Mouse (Mus musculus) hindbrain, postnatal 0 days (tissue): ENCODE measurements around the gene Nip7. TPM values are rescaled to one million over a fixed set of nuclear protein-coding genes. Genes with fewer than 3 reads are reported as not detected.
"Not testable (repeated sequence)": the region's sequence is repeated elsewhere in the genome, so short reads cannot be mapped to it uniquely, and the experiment has no call there.

Experiments
- ATAC-seq: fragments of 200-750 bp; cut with Nextera tagmentation; 2 replicates; pipeline ENCODE4 v1.8.0; 2017; ENCODE audit warnings: mild to moderate bottlenecking, moderate TSS enrichment, moderate library complexity
- DNase-seq: peaks from one replicate; pipeline ENCODE4 v3.0.0-alpha.2; 2015; ENCODE audit warnings: low spot score
- H3K27ac ChIP-seq: fragments of 300-500 bp; sonication (generic); 2 replicates; pipeline ENCODE4 v1.5.1; 2014; ENCODE audit warnings: mild to moderate bottlenecking
- H3K27me3 ChIP-seq: fragments of 300-500 bp; sonication (generic); 2 replicates; pipeline ENCODE4 v1.6.1; 2014; ENCODE audit warnings: low read length, mixed read lengths; ENCODE audit not compliant: insufficient read depth
- H3K36me3 ChIP-seq: fragments of 300-500 bp; sonication (generic); 2 replicates; pipeline ENCODE4 v1.6.1; 2014; ENCODE audit warnings: low read length, mixed read lengths; ENCODE audit not compliant: insufficient read depth
- H3K4me1 ChIP-seq: fragments of 300-500 bp; sonication (generic); 2 replicates; pipeline ENCODE4 v1.6.1; 2014; ENCODE audit warnings: antibody characterized with exemption, low read length, mixed read lengths; ENCODE audit not compliant: insufficient read depth
- H3K4me2 ChIP-seq: fragments of 300-500 bp; sonication (generic); 2 replicates; pipeline ENCODE4 v1.6.1; 2014; ENCODE audit warnings: low read depth, mild to moderate bottlenecking, low read length, moderate library complexity, mixed read lengths
- H3K4me3 ChIP-seq: fragments of 300-500 bp; sonication (generic); 2 replicates; pipeline ENCODE4 v1.5.1; 2014; ENCODE audit warnings: low read length
- H3K9ac ChIP-seq: fragments of 300-500 bp; sonication (generic); replicated peaks from 2 replicates; pipeline ENCODE4 v1.6.1; 2014; ENCODE audit warnings: mild to moderate bottlenecking, low read length, moderate library complexity, mixed read lengths
- H3K9me3 ChIP-seq: fragments of 300-500 bp; sonication (generic); 2 replicates; pipeline ENCODE4 v1.6.1; 2016; ENCODE audit warnings: low read length, mixed read lengths
- CTCF ChIP-seq: IDR thresholded peaks from 2 replicates; pipeline ENCODE4 v1.5.1; 2016; ENCODE audit warnings: antibody characterized with exemption, control low read depth, low read depth
- WGBS: fragments of 180-500 bp; shearing (Covaris S2); extraction: QIAGEN DNeasy Blood & Tissue Kit; methylation state at CpG from one replicate; pipeline ENCODE4 v1.1.7; 2014; 5-methylcytosine and 5-hydroxymethylcytosine counted together
- microRNA-seq, 2 experiments: library from miRNA; unstranded; fragments of <30 nt; microRNA quantifications; one replicate each; pipeline ENCODE4; 2016
- polyA plus RNA-seq: library from polyadenylated mRNA; unstranded; fragments of >200 nt; fragmentation: Nextera tagmentation; extraction: Ambion mirVana; gene quantifications from 2 replicates; pipeline ENCODE4 v1.2.1, GENCODE M21; 2015
- total RNA-seq: library from RNA; depleted of rRNA; stranded (reverse); fragments of >200 nt; gene quantifications from 2 replicates; pipeline ENCODE4 v1.2.3, GENCODE M21; 2014; rRNA removed

Gene Nip7
- total and polyA plus RNA-seq, 2 experiments from 2014 or later = 16.1 to 58.1 TPM

GRCm38 (mm10) chr8:107104547-107104946 is 47.9 kb downstream of the Nip7 start:
- Histone ChIP-seq H3K4me3 (no peak overlapping the region), H3K27ac (no peak overlapping the region), H3K4me2 (no peak overlapping the region), H3K4me1 (no peaks in the 10 kb centered on the region), H3K9ac (no peak overlapping the region), H3K36me3 (no peaks in the 10 kb centered on the region), H3K27me3 (no peaks in the 10 kb centered on the region), H3K9me3 (no peaks in the 10 kb centered on the region)
- ATAC-seq (no peak), DNase-seq (peak; percentile 82)
- TF ChIP-seq CTCF = peak; percentile 89
- WGBS = 8% methylated on average over 4 of the region's 4 CpGs

- H3K9ac ChIP-seq, H3K36me3 ChIP-seq, H3K27me3 ChIP-seq, H3K4me1 ChIP-seq, H3K9me3 ChIP-seq, ATAC-seq, H3K4me2 ChIP-seq, DNase-seq, H3K4me3 ChIP-seq, H3K27ac ChIP-seq: not testable (repeated sequence)
- WGBS = 95% methylated on average over 5 of the region's 5 CpGs
Observed at GRCm38 (mm10) chr8:107108089-107108488, 51.4 kb downstream of the Nip7 start.

GRCm38 (mm10) chr8:107108978-107109720 is 52.5 kb downstream of the Nip7 start:
- Histone ChIP-seq H3K27ac (no peak overlapping the region), H3K36me3 (no peaks in the 10 kb centered on the region), H3K9me3 (no peaks in the 10 kb centered on the region), H3K4me2 (no peak overlapping the region), H3K4me1 (no peaks in the 10 kb centered on the region), H3K27me3 (no peaks in the 10 kb centered on the region), H3K4me3 (no peak overlapping the region), H3K9ac (no peak overlapping the region)
- ATAC-seq (no peak), DNase-seq (no peak)
- TF ChIP-seq CTCF = 0 out of 2 replicates have a peak, but pooled peaks have one; percentile 2
- WGBS = 63% methylated on average over 23 of the region's 23 CpGs

GRCm38 (mm10) chr8:107109816-107110435 is 53.2 kb downstream of the Nip7 start:
- Histone ChIP-seq H3K27me3 (no peaks in the 10 kb centered on the region), H3K9ac (no peak overlapping the region), H3K9me3 (no peaks in the 10 kb centered on the region), H3K4me1 (no peaks in the 10 kb centered on the region), H3K4me3 (no peak overlapping the region), H3K27ac (no peak overlapping the region), H3K36me3 (no peaks in the 10 kb centered on the region), H3K4me2 (no peak overlapping the region)
- DNase-seq = no peak
- no peak for ATAC-seq
- WGBS = 84% methylated on average over 5 of the region's 5 CpGs
- no peak for TF ChIP-seq CTCF

Small RNA genes lying within 50 kb of the gene (microRNA-seq; reads per million reads assigned to microRNA genes)
- gene Mir7075 = 3.3 to 3.6 reads per million in 2 experiments

Other genes starting within 250 kb of the Nip7 start
- gene Has3, start 186.6 kb upstream of the Nip7 start, total RNA-seq = 20.0 and 21.0 TPM in 2 replicates
- gene Has3, start 186.6 kb upstream of the Nip7 start, polyA plus RNA-seq = 0.63 and 1.2 TPM in 2 replicates
- gene Utp4, start 163.2 kb upstream of the Nip7 start, total RNA-seq = 21.1 and 25.5 TPM in 2 replicates
- gene Utp4, start 163.2 kb upstream of the Nip7 start, polyA plus RNA-seq = 28.7 and 29.5 TPM in 2 replicates
- 7.3 and 8.7 TPM in 2 replicates for gene Sntb2, start 121.1 kb upstream of the Nip7 start, total RNA-seq
- 4.6 and 6.0 TPM in 2 replicates for gene Sntb2, start 121.1 kb upstream of the Nip7 start, polyA plus RNA-seq
- 81.6 and 92.3 TPM in 2 replicates for gene Vps4a, start 25.7 kb upstream of the Nip7 start, total RNA-seq
- gene Vps4a, start 25.7 kb upstream of the Nip7 start, polyA plus RNA-seq = 153 and 155 TPM in 2 replicates
- 57.7 and 68.8 TPM in 2 replicates for gene Pdf, start 8.3 kb upstream of the Nip7 start, total RNA-seq
- gene Pdf, start 8.3 kb upstream of the Nip7 start, polyA plus RNA-seq = 30.5 and 36.9 TPM in 2 replicates
- gene Cog8, start 188 bp upstream of the Nip7 start, total RNA-seq = 47.9 and 48.8 TPM in 2 replicates
- gene Cog8, start 188 bp upstream of the Nip7 start, polyA plus RNA-seq = 33.0 and 33.2 TPM in 2 replicates
- gene Tmed6, start 8.8 kb downstream of the Nip7 start, total RNA-seq = not detected in 2 replicates
- not detected in 2 replicates for gene Tmed6, start 8.8 kb downstream of the Nip7 start, polyA plus RNA-seq
- 15.5 TPM in 2 replicates for gene Terf2, start 39.7 kb downstream of the Nip7 start, total RNA-seq
- 22.9 and 23.2 TPM in 2 replicates for gene Terf2, start 39.7 kb downstream of the Nip7 start, polyA plus RNA-seq
- 89.5 and 95.2 TPM in 2 replicates for gene Cyb5b, start 93.8 kb downstream of the Nip7 start, total RNA-seq
- 81.6 and 82.9 TPM in 2 replicates for gene Cyb5b, start 93.8 kb downstream of the Nip7 start, polyA plus RNA-seq
- gene Nfat5, start 236.6 kb downstream of the Nip7 start, total RNA-seq = 22.8 and 23.5 TPM in 2 replicates
- 6.9 and 7.0 TPM in 2 replicates for gene Nfat5, start 236.6 kb downstream of the Nip7 start, polyA plus RNA-seq